Mouse (Mus musculus) liver, postnatal 0 days (tissue): ENCODE data around the gene N6amt1. TPM values are rescaled to one million over a fixed set of nuclear protein-coding genes. Genes with fewer than 3 reads are reported as not detected.

Experiments used
- ATAC-seq: fragments of 200-750 bp; cut with Nextera tagmentation; 2 replicates; pipeline ENCODE4 v1.8.0; 2017; ENCODE audit warnings: mild to moderate bottlenecking, moderate library complexity
- DNase-seq: peaks from one replicate; pipeline ENCODE4 v3.0.0-alpha.2; 2016
- H3K27ac ChIP-seq: fragments of 300-500 bp; sonication (generic); 2 replicates; pipeline ENCODE4 v1.5.1; 2014; ENCODE audit warnings: antibody characterized with exemption, moderate library complexity, mild to moderate bottlenecking, low read depth
- H3K27me3 ChIP-seq: fragments of 300-500 bp; sonication (generic); 2 replicates; pipeline ENCODE4 v1.6.1; 2014; ENCODE audit warnings: low read length, control low read depth, mixed read lengths; ENCODE audit not compliant: insufficient read depth
- H3K36me3 ChIP-seq: fragments of 300-500 bp; sonication (generic); replicated peaks from 2 replicates; pipeline ENCODE4 v1.6.1; 2014; ENCODE audit warnings: mild to moderate bottlenecking, control low read depth, low read length, moderate library complexity, mixed read lengths; ENCODE audit not compliant: insufficient read depth
- H3K4me1 ChIP-seq: fragments of 300-500 bp; sonication (generic); 2 replicates; pipeline ENCODE4 v1.6.1; 2014; ENCODE audit warnings: antibody characterized with exemption, mild to moderate bottlenecking, control low read depth; ENCODE audit not compliant: insufficient read depth
- H3K4me2 ChIP-seq: fragments of 300-500 bp; sonication (generic); 2 replicates; pipeline ENCODE4 v1.6.1; 2014; ENCODE audit warnings: low read depth, mild to moderate bottlenecking, low read length, moderate library complexity, mixed read lengths
- H3K4me3 ChIP-seq: fragments of 300-500 bp; sonication (generic); 2 replicates; pipeline ENCODE4 v1.5.1; 2014; ENCODE audit warnings: low read depth, low read length
- H3K9ac ChIP-seq: fragments of 300-500 bp; sonication (generic); replicated peaks from 2 replicates; pipeline ENCODE4 v1.6.1; 2014; ENCODE audit warnings: mild to moderate bottlenecking, moderate library complexity
- H3K9me3 ChIP-seq: fragments of 300-500 bp; sonication (generic); 2 replicates; pipeline ENCODE4 v1.6.1; 2016; ENCODE audit warnings: mild to moderate bottlenecking, control low read depth, low read length, mixed read lengths
- CTCF ChIP-seq: sonication (generic); IDR thresholded peaks from 2 replicates; pipeline ENCODE4 v1.5.1; 2016; ENCODE audit warnings: antibody characterized with exemption, low read depth
- EP300 ChIP-seq: IDR thresholded peaks from 2 replicates; pipeline ENCODE4 v1.6.1; 2016; ENCODE audit warnings: antibody characterized with exemption, low read depth, mild to moderate bottlenecking
- WGBS: fragments of 180-500 bp; shearing (Covaris S2); extraction: QIAGEN DNeasy Blood & Tissue Kit; methylation state at CpG from one replicate; pipeline ENCODE4 v1.1.7; 2014; ENCODE audit not compliant: insufficient replicate concordance; 5-methylcytosine and 5-hydroxymethylcytosine counted together
- polyA plus RNA-seq: library from polyadenylated mRNA; unstranded; fragments of >200 nt; fragmentation: Nextera tagmentation; extraction: Ambion mirVana; gene quantifications from 2 replicates; pipeline ENCODE4 v1.2.1, GENCODE M21; 2015

Gene N6amt1
- polyA plus RNA-seq: 9.4 and 10.6 TPM in 2 replicates

DNA sequence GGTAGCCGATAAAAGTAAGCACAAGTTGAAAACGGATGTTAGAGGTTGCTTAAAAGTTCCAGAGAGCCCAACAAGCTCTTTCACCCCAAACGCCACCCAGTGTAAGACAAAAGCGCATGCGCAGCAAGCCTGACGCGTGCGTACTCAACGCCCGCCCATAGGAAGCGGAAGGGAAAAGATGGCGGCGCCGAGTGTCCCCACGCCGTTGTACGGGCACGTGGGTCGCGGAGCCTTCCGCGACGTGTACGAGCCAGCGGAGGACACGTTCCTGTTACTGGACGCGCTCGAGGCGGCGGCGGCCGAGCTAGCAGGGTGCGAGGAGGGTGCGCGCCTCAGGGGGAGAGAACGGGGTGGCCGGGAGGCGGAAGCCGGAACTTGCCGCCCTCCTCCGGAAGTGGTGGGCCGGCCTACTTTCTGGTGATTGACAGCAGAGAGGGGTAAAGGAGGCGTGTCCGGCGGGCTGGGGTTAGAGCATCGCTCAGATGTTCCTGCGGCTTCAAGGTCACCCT is at the start of gene N6amt1:
TSS of gene N6amt1 (plus strand) at position 111 of the 509 bp plus-strand sequence.
- ATAC-seq (peak; percentile 99), DNase-seq (peak; percentile 92)
- H3K36me3 ChIP-seq: peaks cover 20% of the 10 kb centered on the region
- peak within 1 kb of the TSS; percentile 80 for H3K9ac ChIP-seq
- WGBS: under 1% methylated on average over 46 of the region's 48 CpGs
- H3K9me3 ChIP-seq: no peaks in the 10 kb centered on the region
- TF ChIP-seq CTCF (0 out of 2 replicates have a peak, but pooled peaks have one; percentile 17), EP300 (peak; percentile 26; the same call in 1 of the 2 replicates)
- H3K4me2 ChIP-seq: peak within 1 kb of the TSS; percentile 66
- peak within 1 kb of the TSS; percentile 84 for H3K4me3 ChIP-seq
- H3K27me3 ChIP-seq: no peaks in the 10 kb centered on the region
- peak within 1 kb of the TSS; percentile 95 for H3K27ac ChIP-seq
- H3K4me1 ChIP-seq: no peaks in the 10 kb centered on the region

DNA sequence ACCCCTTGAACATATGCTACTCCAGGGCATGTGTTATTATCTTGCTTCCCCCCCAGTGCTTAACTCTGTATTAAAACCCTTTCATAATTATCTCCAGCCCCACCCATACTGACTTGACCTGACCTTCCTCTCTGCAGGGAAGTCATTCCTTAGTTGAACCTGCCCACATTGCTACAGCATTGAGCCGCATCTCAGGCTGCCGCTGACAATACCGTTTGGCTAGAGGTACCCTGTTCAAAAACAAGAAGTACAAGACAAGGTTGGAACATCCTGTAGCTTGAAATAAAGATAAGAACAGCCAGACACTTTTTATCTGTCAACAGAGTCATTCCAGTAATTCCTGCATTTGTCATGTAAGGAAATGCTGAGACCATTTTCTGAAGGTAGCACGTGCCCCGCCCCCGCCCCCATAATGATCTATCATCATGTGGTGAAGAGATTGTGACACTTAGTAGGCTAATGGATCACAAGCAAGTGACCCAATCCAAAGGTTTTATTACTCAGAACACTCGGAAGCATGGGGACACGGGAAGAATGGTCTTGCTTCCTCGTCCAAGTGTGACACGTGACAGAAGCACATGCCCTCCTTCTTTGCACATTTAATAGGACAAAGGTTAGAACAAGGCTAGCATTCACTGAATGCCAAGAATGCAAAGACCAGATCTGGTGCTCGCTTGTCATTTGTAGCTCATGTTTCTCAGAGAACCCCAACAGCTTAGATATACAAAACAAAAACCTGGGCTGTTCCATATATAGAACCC is 48.6 kb upstream of the N6amt1 start:
- Histone ChIP-seq H3K4me1 (no peaks in the 10 kb centered on the region), H3K9me3 (no peaks in the 10 kb centered on the region), H3K4me2 (no peak overlapping the region), H3K27me3 (no peaks in the 10 kb centered on the region), H3K4me3 (no peak overlapping the region), H3K36me3 (no peaks in the 10 kb centered on the region), H3K27ac (no peak overlapping the region), H3K9ac (no peak overlapping the region)
- ATAC-seq (0 out of 2 replicates have a peak, but pooled peaks have one; percentile 35), DNase-seq (no peak)
- 64% methylated on average over 11 of the region's 11 CpGs for WGBS
- TF ChIP-seq EP300 (peak; percentile 54), CTCF (no peak)

DNA sequence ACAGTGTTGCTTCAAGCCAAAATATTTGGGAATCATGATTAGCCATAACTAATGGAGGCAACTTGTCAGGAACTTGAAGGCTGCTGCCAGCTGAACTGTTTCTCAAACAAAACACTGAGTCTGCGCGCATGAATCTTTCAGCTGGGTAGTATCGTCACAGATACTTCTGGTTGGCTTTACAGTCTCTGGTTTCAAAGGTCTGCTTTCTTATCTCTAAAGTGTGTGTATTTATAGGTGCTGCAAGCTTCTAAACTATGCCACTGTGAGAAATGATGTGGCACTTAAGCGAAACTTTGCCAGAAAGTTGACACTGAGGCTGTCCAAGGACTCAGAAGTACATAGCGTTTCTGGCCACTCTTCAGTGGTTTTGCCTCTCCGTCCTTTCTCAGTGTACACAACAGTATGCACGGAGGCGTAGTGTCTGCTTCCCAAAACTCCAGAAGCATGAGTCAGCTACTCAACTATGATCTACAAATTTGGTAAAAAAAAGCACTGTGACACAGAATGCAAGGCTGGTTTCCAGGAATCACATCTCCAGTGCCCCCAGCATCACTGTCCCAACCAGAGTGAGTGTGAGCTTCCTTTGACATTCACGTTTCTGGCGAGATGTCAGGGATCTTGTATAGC is 46.8 kb upstream of the N6amt1 start:
- Histone ChIP-seq H3K4me3 (no peak overlapping the region), H3K27me3 (no peaks in the 10 kb centered on the region), H3K27ac (no peak overlapping the region), H3K9me3 (no peaks in the 10 kb centered on the region), H3K4me1 (no peaks in the 10 kb centered on the region), H3K9ac (no peak overlapping the region), H3K36me3 (no peaks in the 10 kb centered on the region), H3K4me2 (no peak overlapping the region)
- WGBS: 57% methylated on average over 10 of the region's 10 CpGs
- no peak for ATAC-seq
- DNase-seq: no peak
- TF ChIP-seq CTCF (no peak), EP300 (no peak)

DNA sequence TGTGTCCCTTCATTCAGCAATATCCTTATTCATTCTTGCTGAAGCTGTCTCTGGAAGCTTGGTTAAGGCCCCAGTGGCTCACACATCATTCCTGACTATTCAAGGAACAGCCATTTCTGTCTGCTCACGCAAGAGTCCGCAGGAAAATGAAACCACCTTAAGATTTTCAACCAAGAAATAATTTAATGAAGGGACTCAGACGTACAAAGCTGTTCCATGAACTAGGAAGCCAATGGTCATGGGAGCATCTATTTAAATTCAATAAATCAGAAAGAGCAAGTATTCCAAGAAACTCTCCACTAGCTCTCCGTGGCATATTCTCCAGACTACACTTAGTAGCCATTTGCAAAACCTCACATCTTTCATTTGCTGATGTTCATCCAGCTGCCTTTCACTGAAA is 43.3 kb upstream of the N6amt1 start:
- no peak for TF ChIP-seq CTCF
- no peak for TF ChIP-seq EP300
- Histone ChIP-seq H3K9ac (no peak overlapping the region), H3K36me3 (no peaks in the 10 kb centered on the region), H3K4me3 (no peak overlapping the region), H3K4me2 (no peak overlapping the region), H3K27ac (no peak overlapping the region), H3K4me1 (no peaks in the 10 kb centered on the region), H3K9me3 (no peaks in the 10 kb centered on the region), H3K27me3 (no peaks in the 10 kb centered on the region)
- ATAC-seq (no peak), DNase-seq (no peak)
- 80% methylated on average over 4 of the region's 4 CpGs for WGBS

GRCm38 (mm10) chr16:87318200-87318811 is 35.7 kb upstream of the N6amt1 start:
- no peak for ATAC-seq
- H3K4me3 ChIP-seq: no peak overlapping the region
- no peak overlapping the region for H3K27ac ChIP-seq
- no peaks in the 10 kb centered on the region for H3K36me3 ChIP-seq
- no peaks in the 10 kb centered on the region for H3K4me1 ChIP-seq
- no peak for DNase-seq
- H3K27me3 ChIP-seq: no peaks in the 10 kb centered on the region
- H3K4me2 ChIP-seq: no peak overlapping the region
- WGBS: 52% methylated on average over 5 of the region's 5 CpGs
- no peaks in the 10 kb centered on the region for H3K9me3 ChIP-seq
- TF ChIP-seq EP300: no peak
- TF ChIP-seq CTCF: no peak
- H3K9ac ChIP-seq: no peak overlapping the region

- no peaks in the 10 kb centered on the region for H3K4me1 ChIP-seq
- no peak overlapping the region for H3K27ac ChIP-seq
- H3K9ac ChIP-seq: no peak overlapping the region
- no peak for TF ChIP-seq CTCF
- no peak for TF ChIP-seq EP300
- H3K9me3 ChIP-seq: no peaks in the 10 kb centered on the region
- 82% methylated on average over 5 of the region's 5 CpGs for WGBS
- no peaks in the 10 kb centered on the region for H3K36me3 ChIP-seq
- H3K4me2 ChIP-seq: no peak overlapping the region
- DNase-seq (no peak), ATAC-seq (no peak)
- H3K4me3 ChIP-seq: no peak overlapping the region
- no peaks in the 10 kb centered on the region for H3K27me3 ChIP-seq
These were observed 35.0 kb upstream of the N6amt1 start for GRCm38 (mm10) chr16:87318998-87319397.
